Mouse (Mus musculus) megakaryocyte-erythroid progenitor cell, adult 5-6 weeks (primary cell): ENCODE measurements around the gene Slc2a13. TPM values are rescaled to one million over a fixed set of nuclear protein-coding genes. Genes with fewer than 3 reads are reported as not detected.

Experiments
- total RNA-seq, 2 experiments: library from RNA; stranded (forward) in 1 of 2; stranded (reverse) in 1 of 2; fragments of 200-1000, 215-1000 nt in 1 of 2; fragments of >200 nt in 1 of 2; fragmentation: Nextera tagmentation in 1 of 2; gene quantifications; 2 replicates each; pipeline ENCODE4 v1.2.3; 2014 to 2017

Gene Slc2a13
- total RNA-seq, 2 experiments from 2014 or later = not detected

Other genes starting within 250 kb of the Slc2a13 start
- 0.55 and 0.77 TPM in 2 replicates for gene Lrrk2, start 99.9 kb upstream of the Slc2a13 start, total RNA-seq (2014; fragmentation: Nextera tagmentation)
- 1.1 and 2.7 TPM in 2 replicates for gene Lrrk2, start 99.9 kb upstream of the Slc2a13 start, total RNA-seq (2017)